Mouse (Mus musculus): Measurements from ENCODE around the gene Lyrm7.
"Not testable (repeated sequence)": the region's sequence is repeated elsewhere in the genome, so short reads cannot be mapped to it uniquely, and the experiment has no call there.

GRCm38 (mm10) chr11:54896646-54897045 is 35.9 kb upstream of the Lyrm7 start:
- TF ChIP-seq CTCF (IDR thresholded peaks at IDR 0.05); POLR2A (IDR thresholded peaks at IDR 0.05; ENCODE audit: insufficient read depth, low read depth, low read length): not testable (repeated sequence)
